Mouse (Mus musculus) embryo, embryonic 10.5 days (tissue): ENCODE data around the gene Zfx.

Experiments
- DNase-seq: peaks from one replicate; pipeline ENCODE4 v3.0.0-alpha.2; 2015; ENCODE audit warnings: low spot score

Zfx gene

DNA sequence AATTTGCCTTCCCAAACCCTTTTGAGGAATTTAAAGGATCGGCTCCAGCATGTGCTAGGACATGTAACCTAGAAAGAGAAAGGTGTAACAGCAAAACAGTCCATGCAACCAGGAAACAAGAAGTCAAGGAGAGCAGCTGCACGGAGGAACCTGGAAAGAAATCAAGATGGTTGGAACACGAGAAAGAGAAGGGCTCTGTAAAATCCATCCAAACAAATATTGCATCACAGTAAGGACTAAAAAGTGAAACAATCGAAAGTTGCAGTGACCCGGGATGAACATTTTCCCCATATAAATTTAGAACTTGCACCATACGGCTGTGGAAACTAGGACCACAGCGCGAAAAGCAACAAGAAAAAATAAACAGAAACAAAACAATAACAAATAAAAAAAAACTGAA, 62.8 kb downstream of the Zfx start:
- DNase-seq, result no peak

GRCm38 (mm10) chrX:94058748-94059147, 64.8 kb downstream of the Zfx start:
- DNase-seq, result peak; percentile 31

- no peak for DNase-seq
Observed at GRCm38 (mm10) chrX:94049048-94049447, 74.5 kb downstream of the Zfx start.

DNA sequence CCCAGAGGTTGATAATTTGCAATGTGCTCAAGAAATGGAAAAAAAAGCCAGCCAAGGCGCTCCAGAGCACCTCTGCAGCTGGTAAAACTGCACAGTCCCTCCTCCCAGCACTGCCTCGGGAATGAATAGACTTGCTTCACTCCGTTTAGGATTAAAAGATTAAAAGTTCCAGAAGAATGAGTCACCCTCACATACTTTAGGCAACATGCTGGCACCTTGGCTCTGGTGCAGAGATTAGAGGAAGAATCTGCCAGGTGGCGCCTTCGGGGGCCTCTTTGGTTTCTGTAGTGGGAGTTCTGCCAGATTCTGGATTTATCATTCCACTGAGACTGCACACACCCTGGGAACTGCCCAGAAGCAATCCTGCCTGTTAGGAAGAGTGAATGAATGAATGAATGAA, 75.5 kb downstream of the Zfx start:
- DNase-seq, result no peak

GRCm38 (mm10) chrX:94047381-94047780, 76.1 kb downstream of the Zfx start:
- DNase-seq, result no peak

- DNase-seq, result peak; percentile 59
Observed at GRCm38 (mm10) chrX:94032937-94033336, 90.6 kb downstream of the Zfx start.

GRCm38 (mm10) chrX:94030081-94030480, 93.4 kb downstream of the Zfx start:
- DNase-seq, result no peak
